Mouse (Mus musculus): ENCODE measurements around the gene Swi5.

DNA sequence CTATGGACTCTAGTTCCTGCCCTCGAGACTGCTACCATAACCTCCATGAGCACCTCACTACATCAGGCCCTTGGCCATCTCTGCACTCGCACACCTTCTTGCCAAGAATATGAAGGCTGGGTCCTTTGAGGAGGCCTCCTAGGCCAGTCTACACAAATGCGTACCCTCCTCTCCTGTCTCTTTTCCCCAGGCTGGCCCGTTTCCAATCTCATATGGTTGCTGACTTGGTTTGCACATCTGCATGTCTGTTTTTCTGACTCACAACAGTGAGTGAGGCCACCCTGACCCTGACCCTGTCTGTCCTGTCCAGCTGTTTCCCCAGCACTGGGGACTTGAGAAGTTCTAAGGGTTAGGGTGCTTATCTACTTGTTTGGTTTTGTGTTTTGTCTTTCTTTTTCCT lies 41.1 kb downstream of the Swi5 start:
- TF ChIP-seq CHD2 (IDR thresholded peaks at IDR 0.05; ENCODE audit: low read depth, low read length) (no peak), ZC3H11A (IDR thresholded peaks at IDR 0.05; ENCODE audit: borderline replicate concordance, low read depth, low read length) (no peak), MAFK (IDR thresholded peaks at IDR 0.05; ENCODE audit: insufficient read depth, low read depth, low read length) (no peak), HCFC1 (IDR thresholded peaks at IDR 0.05; ENCODE audit: borderline replicate concordance, insufficient read depth, low read length) (no peak)

Data from ES-E14 (cell line).